Mouse (Mus musculus): ENCODE data around the gene Apobec3. TPM values are rescaled to one million over a fixed set of nuclear protein-coding genes. Genes with fewer than 3 reads are reported as not detected.

Apobec3 gene
- 1 to 10 TPM; 4.9 to 5.1 TPM for total RNA-seq (2021)

GRCm38 (mm10) chr15:79891436-79892212 lies at the start of gene Apobec3:
Apobec3 (plus strand) TSS chr15:79891659.
- peak in 1 of 2 experiments; percentile 26 for DNase-seq (ENCODE audit: low spot score in 2 of 2)
- intact Hi-C loops (cut with DNase I), result no loop called here

DNA sequence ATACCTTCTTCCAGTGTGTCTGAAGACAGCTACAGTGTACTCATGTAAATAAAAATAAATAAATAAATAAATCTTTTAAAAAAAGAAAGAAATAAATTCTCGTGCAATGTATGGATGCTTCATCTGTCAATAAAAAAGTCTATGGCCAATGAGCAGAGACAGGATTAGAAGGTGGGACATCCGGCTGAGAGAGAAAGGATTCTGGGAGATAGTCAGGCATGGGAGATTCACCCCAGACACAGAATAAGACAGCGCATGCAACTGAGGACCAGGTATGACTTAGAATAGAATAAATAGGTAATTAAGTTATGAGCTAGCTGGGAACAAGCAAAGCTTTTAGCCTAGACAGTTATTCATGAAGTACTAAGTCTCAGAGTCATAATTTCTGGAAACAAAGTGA lies 48.5 kb upstream of the Apobec3 start:
- intact Hi-C loops (cut with DNase I), result no loop called here
- no peak for DNase-seq (ENCODE audit: low spot score in 2 of 2)

GRCm38 (mm10) chr15:79845986-79846385 lies 45.5 kb upstream of the Apobec3 start:
- intact Hi-C loops (cut with DNase I), result no loop called here
- DNase-seq (ENCODE audit: low spot score in 2 of 2), result no peak

DNA sequence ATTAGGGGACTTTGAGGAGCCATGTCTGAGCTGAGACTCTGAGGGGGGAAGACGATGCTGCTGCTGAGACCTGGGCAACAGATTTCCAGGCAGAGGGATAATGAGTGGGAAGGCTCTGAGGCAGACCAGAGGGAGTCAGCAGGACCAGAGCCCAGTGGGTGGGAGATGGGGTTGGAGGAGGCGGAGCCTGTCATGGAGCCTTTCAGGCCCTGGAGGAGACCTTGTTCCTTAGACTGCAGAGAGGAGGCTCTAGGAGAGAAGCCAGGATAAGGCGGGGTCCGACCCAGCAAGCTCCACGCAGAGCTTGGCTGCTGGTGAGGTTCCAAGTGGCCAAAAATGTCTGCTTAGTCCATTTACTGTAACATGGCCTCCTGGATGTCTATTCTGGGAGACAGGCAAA lies 44.4 kb upstream of the Apobec3 start:
- peak; percentile 28 to 45 for DNase-seq (ENCODE audit: low spot score in 2 of 2)
- intact Hi-C loops (cut with DNase I), result no loop called here

DNA sequence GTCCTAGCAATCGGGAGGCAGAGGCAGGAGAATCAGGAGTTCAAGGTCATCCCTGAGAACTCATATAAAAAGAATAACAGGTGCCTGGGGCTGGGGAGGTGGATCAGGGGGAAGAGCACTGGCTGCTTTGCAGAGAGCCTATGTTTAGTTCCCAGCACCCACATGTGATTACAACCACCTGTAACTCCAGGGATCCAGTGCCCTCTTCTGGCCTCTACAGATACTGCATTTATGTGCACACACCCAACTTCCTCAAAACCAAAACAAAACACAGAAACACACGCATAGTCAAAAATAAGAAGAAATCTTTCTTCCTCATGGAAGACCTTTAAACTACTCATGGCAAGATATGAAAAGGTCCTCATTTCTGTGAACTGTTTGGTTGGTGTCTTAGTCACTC lies 41.3 kb upstream of the Apobec3 start:
- no peak for DNase-seq (ENCODE audit: low spot score in 2 of 2)
- intact Hi-C loops (cut with DNase I), result no loop called here

GRCm38 (mm10) chr15:79858979-79859378 lies 32.5 kb upstream of the Apobec3 start:
- intact Hi-C loops (cut with DNase I), result no loop called here
- DNase-seq (ENCODE audit: low spot score in 2 of 2), result no peak

DNA sequence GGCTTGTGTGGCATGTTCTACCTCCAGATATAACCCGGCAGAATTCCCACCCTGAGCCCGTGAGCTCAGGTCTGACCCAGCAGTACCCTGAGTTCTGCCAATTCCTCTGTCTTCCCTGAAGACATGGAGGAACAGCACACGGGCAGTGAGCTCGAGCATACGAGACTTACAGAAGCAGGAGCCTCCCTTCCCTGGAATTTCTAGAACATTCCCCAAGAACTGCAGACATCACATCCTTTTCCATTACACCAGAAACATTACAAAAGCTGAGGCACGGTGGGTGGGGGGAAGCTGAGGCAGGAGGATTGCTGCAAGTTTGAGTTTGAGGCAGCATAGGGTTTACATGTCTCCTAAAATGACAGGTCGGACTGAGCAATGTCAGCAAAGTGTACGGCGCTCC lies 31.6 kb upstream of the Apobec3 start:
- no peak for DNase-seq (ENCODE audit: low spot score in 2 of 2)
- intact Hi-C loops (cut with DNase I), result no loop called here

DNA sequence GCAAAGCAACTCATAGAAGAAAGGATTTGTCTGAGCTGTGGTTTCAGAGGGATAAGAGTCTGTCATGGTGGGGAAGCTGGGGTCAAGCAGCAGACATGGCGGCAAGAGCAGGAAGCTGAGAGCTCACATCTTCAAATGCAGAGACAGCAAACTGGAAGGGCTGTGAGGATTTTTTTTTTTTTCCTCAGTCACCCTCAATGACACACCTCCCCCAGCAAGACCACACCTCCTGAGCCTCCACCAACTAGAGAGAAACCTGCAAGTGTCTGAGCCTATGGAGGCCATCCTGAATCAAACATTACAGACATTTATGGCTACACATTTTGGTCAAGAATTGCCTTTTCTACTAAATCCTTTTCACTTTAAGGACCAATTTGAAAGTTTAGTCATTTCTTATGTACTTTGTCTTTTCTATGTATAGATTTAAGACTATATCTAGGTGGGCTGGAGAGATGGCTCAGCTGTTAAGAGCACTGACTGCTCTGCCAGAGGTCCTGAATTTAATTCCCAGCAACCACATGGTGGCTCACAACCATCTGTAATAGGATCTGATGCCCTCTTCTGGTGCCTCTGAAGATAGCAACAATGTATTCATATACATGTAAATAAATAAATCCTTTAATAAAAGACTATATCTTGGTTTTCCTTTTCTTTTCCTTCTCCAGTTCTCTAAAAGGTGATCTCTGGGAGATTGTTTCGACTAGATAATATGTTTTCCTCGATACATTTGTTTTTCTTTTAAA lies 24.0 kb upstream of the Apobec3 start:
- DNase-seq (ENCODE audit: low spot score in 2 of 2), result no peak
- intact Hi-C loops (cut with DNase I), result no loop called here

DNA sequence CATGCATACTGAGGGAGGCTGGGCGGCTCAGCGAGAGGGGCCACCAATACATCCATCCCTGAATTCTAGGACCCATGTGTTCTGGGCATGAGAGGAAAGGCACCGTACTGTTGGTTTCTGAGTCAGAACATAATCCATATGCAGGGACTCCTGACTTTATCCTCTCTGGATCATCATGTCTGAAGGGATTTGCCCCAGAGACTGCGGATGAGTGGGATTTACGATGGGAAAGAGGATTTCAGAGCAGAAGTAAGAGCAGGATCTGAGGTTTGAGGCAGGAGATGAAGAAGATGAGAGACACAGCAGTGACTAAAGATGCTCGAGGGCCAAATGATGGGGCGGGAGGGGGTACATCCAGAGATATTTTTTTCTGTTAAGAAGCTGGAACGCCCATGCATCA lies 17.9 kb upstream of the Apobec3 start:
- intact Hi-C loops (cut with DNase I), result no loop called here
- DNase-seq (ENCODE audit: low spot score in 2 of 2), result no peak

DNA sequence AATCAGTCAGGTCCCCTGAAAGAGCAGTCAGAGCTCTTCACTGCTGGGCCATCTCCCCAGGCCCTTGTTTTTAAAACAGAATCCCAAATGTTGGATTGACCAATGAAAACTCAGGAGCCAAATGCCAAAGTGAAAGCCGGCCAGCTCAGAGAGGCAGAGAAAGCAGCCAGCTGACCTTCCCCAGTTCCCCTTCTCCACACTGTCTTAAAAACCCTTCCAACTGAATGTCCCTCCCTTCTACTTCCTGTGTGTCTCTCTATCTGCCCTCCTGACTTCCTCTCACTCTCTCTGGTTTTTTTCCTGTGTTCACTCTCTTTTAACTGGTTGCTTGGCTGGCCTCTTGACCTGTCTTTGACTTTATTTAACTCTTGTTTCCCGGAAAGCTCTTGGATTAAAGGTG lies 17.5 kb upstream of the Apobec3 start:
- intact Hi-C loops (cut with DNase I), result no loop called here
- no peak for DNase-seq (ENCODE audit: low spot score in 2 of 2)

- intact Hi-C loops (cut with DNase I), result no loop called here
Measured at GRCm38 (mm10) chr15:79875261-79875995, 16.0 kb upstream of the Apobec3 start.

DNA sequence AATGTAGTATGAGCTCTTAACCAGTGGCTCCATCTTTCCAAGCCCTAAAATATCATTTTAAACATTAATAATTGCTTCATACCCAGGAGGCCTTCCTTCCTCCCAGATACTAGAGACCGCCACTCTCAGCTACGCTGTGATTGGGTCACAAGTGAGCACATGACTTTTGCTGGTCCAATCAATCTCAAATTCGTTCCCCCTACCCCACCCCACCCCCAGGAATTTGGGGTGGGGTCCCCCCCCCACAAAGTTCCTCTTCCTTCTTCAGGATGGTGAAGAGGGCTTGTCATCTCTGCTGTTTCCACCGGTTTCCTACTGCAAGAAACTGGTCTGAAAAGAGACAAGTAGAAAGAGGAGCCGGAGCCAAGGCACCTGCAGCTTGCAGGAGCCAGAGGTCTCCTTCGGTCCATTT lies 12.7 kb upstream of the Apobec3 start:
- intact Hi-C loops (cut with DNase I), result no loop called here
- DNase-seq (ENCODE audit: low spot score in 2 of 2), result no peak

More at GRCm38 (mm10) chr15:79875261-79875995, 16.0 kb upstream of the Apobec3 start:
- no peak for DNase-seq (ENCODE audit: low spot score in 2 of 2)

DNA sequence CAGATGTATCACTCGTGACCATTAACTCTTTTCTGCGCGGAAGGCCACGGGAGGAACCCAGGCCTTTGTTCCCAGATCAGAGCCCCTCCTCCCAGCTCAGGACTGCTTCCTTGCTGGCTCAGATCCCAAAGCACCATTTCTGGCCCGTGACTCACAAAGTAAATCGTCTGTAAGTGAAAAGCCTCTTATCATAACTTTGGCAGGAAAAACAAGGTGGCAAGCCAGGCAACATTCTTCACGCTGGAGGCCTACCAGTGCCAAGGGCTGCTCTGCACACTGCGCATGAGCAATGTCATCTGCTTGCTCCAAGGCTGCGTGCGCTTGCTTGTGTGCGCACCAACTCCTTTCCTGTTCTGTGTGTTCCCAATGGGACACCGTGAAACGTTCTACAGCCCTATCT lies 12.1 kb upstream of the Apobec3 start:
- intact Hi-C loops (cut with DNase I), result no loop called here
- DNase-seq (ENCODE audit: low spot score in 2 of 2), result peak; percentile 70 to 73

DNA sequence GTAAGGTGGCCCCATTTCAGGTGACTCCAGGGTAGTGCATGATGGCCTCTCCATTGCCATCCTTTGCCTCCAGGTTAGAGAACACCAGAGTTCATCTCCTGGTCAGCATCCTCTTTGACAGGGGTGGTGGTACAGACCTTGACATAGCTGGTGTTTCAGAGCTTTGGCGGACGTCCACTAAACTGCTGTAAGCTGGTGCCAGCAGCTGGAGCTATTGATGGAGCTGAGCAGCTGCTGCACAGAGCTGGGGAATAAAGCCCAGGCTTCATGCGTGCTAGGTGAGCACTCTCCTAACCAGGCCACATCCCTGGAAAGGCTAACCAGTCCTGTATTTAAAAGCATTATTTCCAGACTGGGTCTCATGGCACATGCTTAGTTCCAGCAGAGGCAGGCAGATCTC lies 11.0 kb upstream of the Apobec3 start:
- intact Hi-C loops (cut with DNase I), result loop anchor here (10.0 kb wide), 1 partner anchor 126 kb away; no protein-coding TSS in a partner anchor
- DNase-seq (ENCODE audit: low spot score in 2 of 2), result no peak

DNA sequence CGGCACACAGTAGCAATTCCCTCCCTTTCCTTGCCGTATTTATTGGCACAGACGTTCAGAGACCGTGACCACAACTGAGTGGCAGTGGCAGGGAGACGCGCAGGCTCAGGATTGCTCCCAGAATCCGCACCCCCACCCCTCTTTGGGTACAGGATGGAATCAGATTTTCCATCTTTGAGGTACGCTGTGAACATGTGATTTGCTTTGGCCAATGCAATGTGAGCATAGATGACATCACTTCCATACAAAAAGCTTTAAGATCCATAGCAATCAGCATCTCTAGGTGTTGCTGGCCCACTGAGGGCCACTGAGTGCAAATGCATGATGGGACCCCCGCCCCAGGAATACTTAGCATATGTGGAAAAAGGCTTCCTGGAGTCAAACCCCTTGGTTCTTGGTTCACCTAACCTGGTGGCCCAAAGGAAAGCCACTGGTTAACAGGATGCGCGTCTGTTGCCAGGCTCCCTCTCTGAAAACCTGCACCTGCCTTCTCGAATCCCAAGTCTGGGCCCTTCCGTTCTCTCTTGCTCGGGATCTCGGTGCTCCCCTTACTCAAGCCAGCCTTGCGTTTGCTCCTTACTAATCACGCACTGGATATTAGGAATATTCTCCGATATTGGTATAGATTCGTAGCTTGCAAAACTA lies 8.7 kb upstream of the Apobec3 start:
- peak; percentile 66 to 68 for DNase-seq (ENCODE audit: low spot score in 2 of 2)
- intact Hi-C loops (cut with DNase I), result loop anchor here (1.0 to 10.0 kb wide), 2 partner anchors 50 to 128 kb away; no protein-coding TSS in a partner anchor

DNA sequence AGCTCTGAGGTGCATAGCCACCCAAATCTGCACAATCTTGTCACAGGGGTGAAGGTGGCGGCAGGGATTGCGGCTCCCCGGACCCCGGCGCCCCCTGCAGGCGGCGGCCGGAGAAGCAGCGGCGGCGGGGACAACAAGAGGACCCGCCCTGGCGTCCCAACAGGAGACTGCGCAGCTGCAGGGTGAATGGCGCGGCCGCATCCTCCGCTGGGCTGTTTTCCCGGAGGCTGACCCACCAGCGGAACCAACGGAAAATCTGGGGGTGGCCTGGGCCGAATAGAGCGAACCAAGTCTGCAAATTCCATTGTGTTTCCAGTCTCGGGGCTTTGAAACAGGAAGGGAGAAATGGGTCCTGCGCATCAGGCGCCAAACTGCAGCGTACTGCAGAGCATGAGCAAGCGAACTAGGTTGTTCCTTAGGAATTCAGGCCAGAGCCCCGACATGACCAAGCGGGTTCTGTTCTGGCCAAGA lies 8.1 kb upstream of the Apobec3 start:
- peak; percentile 96 to 98 for DNase-seq (ENCODE audit: low spot score in 2 of 2)
- intact Hi-C loops (cut with DNase I), result loop anchor here (1.0 to 10.0 kb wide), 2 partner anchors 51 to 129 kb away; no protein-coding TSS in a partner anchor

DNA sequence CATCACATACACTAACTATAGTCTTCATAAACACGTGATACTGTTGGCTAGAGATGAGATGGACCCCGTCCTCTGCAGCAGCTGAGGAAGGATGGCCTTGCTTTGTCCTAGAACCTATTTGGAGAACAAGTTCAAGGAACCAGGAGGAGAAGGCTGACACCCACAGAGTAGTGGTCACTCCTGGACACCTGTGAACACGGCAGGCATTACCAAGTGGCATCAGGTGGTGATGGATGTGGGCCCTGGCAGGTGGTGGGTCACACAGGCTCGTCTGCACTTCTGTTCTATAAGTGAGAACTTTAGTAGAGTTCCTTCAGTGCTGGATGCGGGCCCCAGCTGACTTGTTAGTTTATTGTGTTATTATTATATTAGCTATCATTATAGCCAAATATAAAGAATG lies 6.6 kb upstream of the Apobec3 start:
- intact Hi-C loops (cut with DNase I), result loop anchor here (10.0 kb wide), 1 partner anchor 130 kb away; no protein-coding TSS in a partner anchor

DNA sequence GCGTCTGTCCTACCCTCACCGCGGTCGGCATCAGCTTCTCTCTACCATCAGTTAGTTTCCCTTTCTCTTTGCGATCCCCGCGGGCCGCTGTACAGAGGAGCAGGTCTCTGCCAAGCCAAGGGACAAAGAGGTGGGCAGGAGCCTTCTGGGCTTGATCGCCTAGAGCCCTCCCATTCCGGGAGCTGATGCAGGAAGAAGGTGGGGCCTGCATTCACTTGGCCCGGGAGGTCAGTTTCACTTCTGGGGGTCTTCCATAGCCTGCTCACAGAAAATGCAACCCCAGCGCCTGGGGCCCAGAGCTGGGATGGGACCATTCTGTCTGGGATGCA lies 718 bp downstream of the Apobec3 start:
- no peak for DNase-seq (ENCODE audit: low spot score in 2 of 2)
- intact Hi-C loops (cut with DNase I), result no loop called here

More for the DNA sequence above, 6.6 kb upstream of the Apobec3 start:
- no peak for DNase-seq (ENCODE audit: low spot score in 2 of 2)

DNA sequence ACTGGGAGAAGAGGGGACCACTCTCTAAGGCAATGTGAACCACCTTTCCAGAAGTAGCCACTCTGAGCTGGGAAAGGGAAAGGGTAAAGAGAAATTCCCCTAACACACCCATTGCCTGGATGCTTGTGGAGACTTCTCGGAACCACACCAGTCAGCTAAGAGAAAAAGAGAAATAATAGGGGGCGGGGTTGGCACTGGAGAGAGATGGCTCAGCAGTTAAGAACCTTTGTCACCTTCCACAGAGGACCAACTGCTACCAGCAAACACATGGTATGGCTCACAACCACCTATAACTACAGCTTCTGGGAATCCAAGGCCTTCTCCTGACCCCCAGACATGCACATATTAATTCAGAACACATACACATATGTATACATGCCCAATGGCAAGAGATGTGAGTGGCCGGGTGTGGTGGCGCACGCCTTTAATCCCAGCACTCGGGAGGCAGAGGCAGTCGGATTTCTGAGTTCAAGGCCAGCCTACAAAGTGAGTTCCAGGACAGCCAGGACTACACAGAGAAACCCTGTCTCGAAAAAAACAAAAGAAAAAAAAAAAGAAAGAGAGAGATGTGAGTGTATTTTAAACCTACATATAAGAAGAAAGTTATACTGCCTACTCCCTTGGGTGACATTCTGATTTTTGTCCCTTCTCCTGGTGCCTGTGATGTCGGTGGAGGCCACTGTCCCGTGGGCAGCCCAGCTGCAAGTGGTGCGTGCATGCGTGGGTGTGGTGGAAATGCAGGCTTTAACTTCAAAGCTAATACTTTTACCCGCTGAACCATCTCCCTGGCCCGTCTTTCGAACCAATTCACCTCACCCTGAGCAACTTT lies 1.8 kb downstream of the Apobec3 start:
- intact Hi-C loops (cut with DNase I), result no loop called here
- no peak for DNase-seq (ENCODE audit: low spot score in 2 of 2)

Measured in left cerebral cortex, postnatal 36 days (tissue).